In genomic region chr5:98368822-98369221, GRCm38 (mm10) we compare ENCODE assay signal across 15 mouse cellular contexts. TPM values are rescaled to one million over a fixed set of nuclear protein-coding genes. Genes with fewer than 3 reads are reported as not detected.
DNase-seq lines count a peak whose midpoint lies in the region; ATAC-seq and TF ChIP-seq lines count a peak whose summit lies in the region.
"Had no signal": no experiment of that assay in that cellular context is flagged by ENCODE, and none has a peak within 500 bp of the region (broad histone marks: within the 10 kb centered on the region; RNA-seq: fewer than 3 reads in every experiment).

No protein-coding gene starts in this region.

- POLR2A ChIA-PET in Patski (lab: Charles Lee), result interaction anchor here (0.6 to 0.9 kb wide), 2 partner anchors 339 to 781 kb away, joined by 3 read pairs; no protein-coding TSS in a partner anchor

- no peaks in the 10 kb centered on the region for H3K4me1 ChIP-seq in forebrain, embryonic 15.5 days
- H3K4me1 ChIP-seq in forebrain, embryonic 11.5 days (replicated peaks; ENCODE audit: control insufficient read depth, insufficient read depth, low read length), result no peaks in the 10 kb centered on the region
- no peaks in the 10 kb centered on the region for H3K4me1 ChIP-seq in kidney, postnatal 0 days (replicated peaks; ENCODE audit: insufficient read depth, low read length)
- H3K4me1 ChIP-seq: heart, embryonic 10.5 days; limb, embryonic 15.5 days; midbrain, embryonic 15.5 days had no signal

- H3K27me3 ChIP-seq in forebrain, embryonic 15.5 days, result no peaks in the 10 kb centered on the region
- H3K27me3 ChIP-seq in forebrain, embryonic 11.5 days (ENCODE audit: control insufficient read depth, insufficient read depth, low read length), result no peaks in the 10 kb centered on the region
- no peaks in the 10 kb centered on the region for H3K27me3 ChIP-seq in kidney, postnatal 0 days (ENCODE audit: insufficient read depth, low read length)
- H3K27me3 ChIP-seq in Patski, result no peaks in the 10 kb centered on the region
- H3K27me3 ChIP-seq: limb, embryonic 15.5 days; midbrain, embryonic 15.5 days had no signal

- no peak overlapping the region for H3K9ac ChIP-seq in forebrain, embryonic 15.5 days (replicated peaks)
- no peak overlapping the region for H3K9ac ChIP-seq in forebrain, embryonic 11.5 days (ENCODE audit: low read length)
- no peak overlapping the region for H3K9ac ChIP-seq in kidney, postnatal 0 days (ENCODE audit: low read depth, low read length)
- H3K9ac ChIP-seq: limb, embryonic 15.5 days; midbrain, embryonic 15.5 days had no signal

- no peak overlapping the region for H3K27ac ChIP-seq in forebrain, embryonic 15.5 days (replicated peaks)
- no peak overlapping the region for H3K27ac ChIP-seq in forebrain, embryonic 11.5 days (ENCODE audit: low read depth, low read length)
- H3K27ac ChIP-seq in kidney, postnatal 0 days, result no peak overlapping the region
- H3K27ac ChIP-seq: heart, embryonic 10.5 days; limb, embryonic 15.5 days; midbrain, embryonic 15.5 days had no signal

- no peaks in the 10 kb centered on the region for H3K9me3 ChIP-seq in forebrain, embryonic 15.5 days
- H3K9me3 ChIP-seq in forebrain, embryonic 11.5 days (ENCODE audit: control insufficient read depth, low read length), result no peaks in the 10 kb centered on the region
- H3K9me3 ChIP-seq in kidney, postnatal 0 days (replicated peaks; ENCODE audit: low read length), result no peaks in the 10 kb centered on the region
- H3K9me3 ChIP-seq: heart, embryonic 10.5 days; limb, embryonic 15.5 days; midbrain, embryonic 15.5 days had no signal

- ATAC-seq in forebrain, embryonic 15.5 days (replicated peaks), result peak; percentile 77
- ATAC-seq in forebrain, embryonic 11.5 days (replicated peaks; ENCODE audit: low FRiP score), result no peak
- ATAC-seq in kidney, postnatal 0 days (replicated peaks; ENCODE audit: low FRiP score, low read depth), result 0 out of 2 replicates have a peak, but pooled peaks have one; percentile 54
- peak; percentile 94 for ATAC-seq in Patski
- ATAC-seq: midbrain, embryonic 15.5 days had no signal

- in situ Hi-C loops in Patski (cut with MboI; ENCODE audit: low pct_unique_long_range_greater_than_20kb), result no loop called here

- 82% methylated on average over 4 of the region's 4 CpGs for WGBS in forebrain, embryonic 15.5 days
- 91% methylated on average over 4 of the region's 4 CpGs for WGBS in forebrain, embryonic 11.5 days
- 10% methylated on average over 4 of the region's 4 CpGs for WGBS in kidney, postnatal 0 days

- CTCF ChIA-PET in Patski (lab: Charles Lee), result interaction anchor here (1.0 to 1.4 kb wide), 5 partner anchors 9 to 366 kb away, joined by 3 read pairs; no protein-coding TSS in a partner anchor

- no peaks in the 10 kb centered on the region for H3K36me3 ChIP-seq in forebrain, embryonic 15.5 days
- no peaks in the 10 kb centered on the region for H3K36me3 ChIP-seq in forebrain, embryonic 11.5 days (ENCODE audit: control insufficient read depth, insufficient read depth, low read length)
- no peaks in the 10 kb centered on the region for H3K36me3 ChIP-seq in kidney, postnatal 0 days (ENCODE audit: insufficient read depth, low read length)
- H3K36me3 ChIP-seq: heart, embryonic 10.5 days; limb, embryonic 15.5 days; midbrain, embryonic 15.5 days had no signal

- TF ChIP-seq CTCF in kidney, postnatal 0 days (IDR thresholded peaks at IDR 0.05; ENCODE audit: low read depth), result peak; percentile 53; the same call in 1 of the 2 replicates
- TF ChIP-seq CTCF in Patski (IDR thresholded peaks at IDR 0.05), result peak; percentile 42

- H3K4me2 ChIP-seq in forebrain, embryonic 15.5 days (replicated peaks), result no peak overlapping the region
- H3K4me2 ChIP-seq in forebrain, embryonic 11.5 days (ENCODE audit: low read depth, low read length, severe bottlenecking), result no peak overlapping the region
- H3K4me2 ChIP-seq in kidney, postnatal 0 days (ENCODE audit: low read length), result no peak overlapping the region
- H3K4me2 ChIP-seq: limb, embryonic 15.5 days; midbrain, embryonic 15.5 days had no signal

- H3K4me3 ChIP-seq in forebrain, embryonic 15.5 days, result no peak overlapping the region
- H3K4me3 ChIP-seq in forebrain, embryonic 11.5 days (ENCODE audit: low read depth, low read length), result no peak overlapping the region
- no peak overlapping the region for H3K4me3 ChIP-seq in kidney, postnatal 0 days (replicated peaks; ENCODE audit: low read depth, low read length)
- H3K4me3 ChIP-seq: heart, embryonic 10.5 days; limb, embryonic 15.5 days; midbrain, embryonic 15.5 days had no signal

- no peak for DNase-seq in forebrain, embryonic 11.5 days (ENCODE audit: low spot score)
- DNase-seq in kidney, postnatal 0 days (ENCODE audit: low spot score), result no peak
- no peak for DNase-seq in kidney, adult 9 months
- no peak for DNase-seq in Patski (ENCODE audit: low read depth, low spot score)
- peak; percentile 23 for DNase-seq in mesoderm, embryonic 11.5 days (ENCODE audit: low read depth, low spot score)
- DNase-seq in thymus, postnatal 36 days, result no peak
- DNase-seq: cerebellum, postnatal 25 days; heart, postnatal 4 days; kidney, postnatal 10 days; lung, postnatal 36 days; thymus, adult 18-20 months had no signal

RNA-seq across cellular contexts. Expression of gene Cfap299, which starts 39.7 kb away (rescaled TPM):
- 0.66 and 2.0 TPM in 2 replicates for polyA plus RNA-seq in forebrain, embryonic 15.5 days (2015; fragmentation: Nextera tagmentation; extraction: Ambion mirVana)
- polyA plus RNA-seq in forebrain, embryonic 11.5 days (2014; fragmentation: Nextera tagmentation; extraction: Ambion mirVana), result 0.23 and 0.32 TPM in 2 replicates
- 0.34 and 0.43 TPM in 2 replicates for polyA plus RNA-seq in kidney, postnatal 0 days (2015; fragmentation: Nextera tagmentation; extraction: Ambion mirVana)
- polyA plus RNA-seq in Patski (2021), result 0.23 TPM
